17 mouse cellular contexts compared by ENCODE assay signal in genomic region chrX:135922162-135922561, GRCm38 (mm10).
A peak's percentile ranks its signal among the peaks of the same experiment; 100 is the strongest.
DNase-seq lines count a peak whose midpoint lies in the region; ATAC-seq lines count a peak whose summit lies in the region.
"Had no signal": no experiment of that assay in that cellular context is flagged by ENCODE, and none has a peak within 500 bp of the region (broad histone marks: within the 10 kb centered on the region; RNA-seq: fewer than 3 reads in every experiment).

No protein-coding gene starts in this region.

- no peaks in the 10 kb centered on the region for H3K4me1 ChIP-seq in hindbrain, embryonic 16.5 days (ENCODE audit: control insufficient read depth, insufficient read depth, low read depth, low read length)
- no peaks in the 10 kb centered on the region for H3K4me1 ChIP-seq in hindbrain, embryonic 10.5 days (replicated peaks)
- H3K4me1 ChIP-seq in intestine, embryonic 15.5 days (replicated peaks), result no peaks in the 10 kb centered on the region
- H3K4me1 ChIP-seq: embryonic facial prominence, embryonic 12.5 days; forebrain, embryonic 13.5 days; limb, embryonic 13.5 days; megakaryocyte, embryonic 14.5 days had no signal

- no peak for DNase-seq in hindbrain, embryonic 10.5 days (ENCODE audit: low spot score)
- DNase-seq in left cerebral cortex, postnatal 14 days (ENCODE audit: low spot score in 2 of 2), result peak; percentile 22 to 32
- DNase-seq in right cerebral cortex, postnatal 14 days, result peak; percentile 7
- no peak for DNase-seq in spleen, postnatal 10 days (ENCODE audit: low spot score in 2 of 2)
- no peak for DNase-seq in adrenal gland, postnatal 25 days
- DNase-seq: B cell, adult 2 months; cerebellum, postnatal 10 days; lung, adult 2 months had no signal

- H3K4me3 ChIP-seq in hindbrain, embryonic 16.5 days (ENCODE audit: low read length), result no peak overlapping the region
- H3K4me3 ChIP-seq in hindbrain, embryonic 10.5 days, result no peak overlapping the region
- no peak overlapping the region for H3K4me3 ChIP-seq in intestine, embryonic 15.5 days (replicated peaks)
- H3K4me3 ChIP-seq: embryonic facial prominence, embryonic 12.5 days; forebrain, embryonic 13.5 days; limb, embryonic 13.5 days; megakaryocyte, embryonic 14.5 days had no signal

- H3K4me2 ChIP-seq in hindbrain, embryonic 16.5 days (ENCODE audit: low read length), result no peak overlapping the region
- no peak overlapping the region for H3K4me2 ChIP-seq in intestine, embryonic 15.5 days (replicated peaks)
- H3K4me2 ChIP-seq: embryonic facial prominence, embryonic 12.5 days; forebrain, embryonic 13.5 days; limb, embryonic 13.5 days had no signal

- 56% methylated on average over 7 of the region's 7 CpGs for WGBS in hindbrain, embryonic 16.5 days
- 90% methylated on average over 7 of the region's 7 CpGs for WGBS in hindbrain, embryonic 10.5 days
- 88% methylated on average over 7 of the region's 7 CpGs for WGBS in intestine, embryonic 15.5 days

- H3K9ac ChIP-seq in hindbrain, embryonic 16.5 days (ENCODE audit: low read depth, low read length), result no peak overlapping the region
- H3K9ac ChIP-seq in intestine, embryonic 15.5 days, result no peak overlapping the region
- H3K9ac ChIP-seq: embryonic facial prominence, embryonic 12.5 days; forebrain, embryonic 13.5 days; limb, embryonic 13.5 days had no signal

- peak; percentile 83 for ATAC-seq in hindbrain, embryonic 16.5 days
- ATAC-seq in frontal cortex, adult (ENCODE audit: low TSS enrichment), result peak; percentile 97
- no peak for ATAC-seq in intestine, embryonic 15.5 days
- ATAC-seq: activated CD4-positive, CD25-positive, alpha-beta regulatory T cell, adult 4 months; forebrain, embryonic 13.5 days had no signal

- intact Hi-C loops in left cerebral cortex, postnatal 14 days (cut with DNase I), result no loop called here

- 0 out of 2 replicates have a peak overlapping the region, but pooled peaks have one; percentile 39 for H3K27ac ChIP-seq in hindbrain, embryonic 16.5 days (ENCODE audit: low read depth, low read length)
- H3K27ac ChIP-seq in hindbrain, embryonic 10.5 days, result no peak overlapping the region
- no peak overlapping the region for H3K27ac ChIP-seq in intestine, embryonic 15.5 days
- H3K27ac ChIP-seq: embryonic facial prominence, embryonic 12.5 days; forebrain, embryonic 13.5 days; limb, embryonic 13.5 days had no signal

- H3K9me3 ChIP-seq in hindbrain, embryonic 16.5 days (ENCODE audit: control insufficient read depth, low read length), result no peaks in the 10 kb centered on the region
- H3K9me3 ChIP-seq in hindbrain, embryonic 10.5 days, result no peaks in the 10 kb centered on the region
- H3K9me3 ChIP-seq in intestine, embryonic 15.5 days, result no peaks in the 10 kb centered on the region
- H3K9me3 ChIP-seq: embryonic facial prominence, embryonic 12.5 days; forebrain, embryonic 13.5 days; G1E; limb, embryonic 13.5 days; megakaryocyte, embryonic 14.5 days had no signal

- no peaks in the 10 kb centered on the region for H3K36me3 ChIP-seq in hindbrain, embryonic 16.5 days (ENCODE audit: control insufficient read depth, insufficient read depth, low read length)
- no peaks in the 10 kb centered on the region for H3K36me3 ChIP-seq in hindbrain, embryonic 10.5 days
- H3K36me3 ChIP-seq in intestine, embryonic 15.5 days, result no peaks in the 10 kb centered on the region
- H3K36me3 ChIP-seq: embryonic facial prominence, embryonic 12.5 days; G1E; limb, embryonic 13.5 days had no signal

- H3K27me3 ChIP-seq in hindbrain, embryonic 16.5 days (replicated peaks; ENCODE audit: control insufficient read depth, insufficient read depth, low read length), result no peaks in the 10 kb centered on the region
- H3K27me3 ChIP-seq in hindbrain, embryonic 10.5 days (ENCODE audit: insufficient read depth, poor library complexity, severe bottlenecking), result peaks cover 2% of the 10 kb centered on the region; the same call in 1 of the 2 replicates
- H3K27me3 ChIP-seq in intestine, embryonic 15.5 days (replicated peaks), result no peaks in the 10 kb centered on the region
- H3K27me3 ChIP-seq: embryonic facial prominence, embryonic 12.5 days; forebrain, embryonic 13.5 days had no signal

Comparison
In these comparisons a context has a peak if more than half of its experiments do, and no peak if none do; other contexts are left out.
1. DNase-seq: peak in left cerebral cortex, postnatal 14 days (2 of 2) and right cerebral cortex, postnatal 14 days (single experiment); none in hindbrain, embryonic 10.5 days (single experiment), spleen, postnatal 10 days (0 of 2) and adrenal gland, postnatal 25 days (single experiment).